Mouse (Mus musculus) R1 (cell line): Measurements from ENCODE around the gene Snx18.

Experiments used
- DNase-seq: peaks from one replicate; pipeline ENCODE4 v3.0.0-alpha.2; 2018; ENCODE audit warnings: low read depth, low spot score

Snx18 gene

DNA sequence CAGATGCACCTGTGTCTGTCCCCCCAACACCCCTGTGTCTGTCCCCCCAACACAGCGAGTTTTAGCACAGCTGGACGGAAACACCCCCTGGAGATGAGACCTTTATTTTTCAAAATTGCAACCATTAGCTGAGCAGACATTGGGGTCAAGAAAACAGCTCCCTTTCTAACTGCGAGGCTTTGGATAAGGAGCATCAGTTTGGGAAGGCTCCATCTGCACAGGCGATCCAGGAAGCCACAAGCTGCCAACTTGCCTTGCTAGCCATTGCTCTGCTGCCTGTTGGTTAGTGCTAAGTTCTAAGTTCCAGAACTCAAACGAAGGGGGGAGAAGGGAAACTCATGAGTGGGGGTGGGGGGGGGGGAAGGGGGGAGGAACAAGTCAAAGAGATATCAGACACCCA, 51.4 kb downstream of the Snx18 start:
- no peak for DNase-seq

- DNase-seq = no peak
These were observed 52.0 kb downstream of the Snx18 start for GRCm38 (mm10) chr13:113566411-113566810.

GRCm38 (mm10) chr13:113559646-113560045, 58.7 kb downstream of the Snx18 start:
- no peak for DNase-seq

DNA sequence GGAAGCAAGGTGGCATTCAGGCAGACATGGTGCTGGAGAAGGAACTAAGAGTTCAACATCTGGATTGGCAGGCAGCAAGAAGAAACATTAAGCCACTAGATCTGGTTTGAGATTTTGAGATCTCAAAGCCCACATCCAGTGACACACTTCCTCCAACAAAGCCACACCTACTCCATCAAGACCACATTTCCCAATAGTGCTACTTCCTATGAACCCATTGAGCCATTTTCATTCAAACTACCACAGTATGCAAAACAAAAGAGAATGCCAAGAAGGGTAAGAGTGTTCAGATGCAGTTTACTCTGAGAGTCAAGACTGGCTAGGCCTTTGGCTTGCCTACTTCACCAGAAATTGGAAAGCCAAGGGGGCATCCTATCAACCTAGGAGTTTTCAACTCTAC, 61.8 kb downstream of the Snx18 start:
- DNase-seq = peak; percentile 80

DNA sequence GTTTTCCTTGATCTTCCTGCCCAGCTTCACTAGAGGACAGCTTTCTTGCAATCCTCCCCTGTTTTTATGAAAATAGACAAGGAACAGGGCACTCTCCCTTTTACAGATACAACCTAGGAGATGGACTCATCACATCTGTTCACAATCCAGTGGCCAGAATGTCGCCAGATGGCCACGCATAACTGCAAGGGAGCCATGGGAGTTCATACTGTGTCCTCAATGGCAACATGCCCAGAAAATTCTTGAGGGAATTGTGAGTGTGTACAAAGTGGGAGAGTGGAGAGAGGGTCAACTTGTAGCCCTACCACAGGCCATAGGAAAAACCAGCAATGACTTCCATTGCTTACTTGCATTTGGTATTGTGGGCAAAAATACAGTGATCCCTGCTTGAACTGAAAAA, 63.1 kb downstream of the Snx18 start:
- no peak for DNase-seq

GRCm38 (mm10) chr13:113553603-113554230, 64.6 kb downstream of the Snx18 start:
- DNase-seq = peak; percentile 75

GRCm38 (mm10) chr13:113552341-113552740, 66.0 kb downstream of the Snx18 start:
- no peak for DNase-seq

DNA sequence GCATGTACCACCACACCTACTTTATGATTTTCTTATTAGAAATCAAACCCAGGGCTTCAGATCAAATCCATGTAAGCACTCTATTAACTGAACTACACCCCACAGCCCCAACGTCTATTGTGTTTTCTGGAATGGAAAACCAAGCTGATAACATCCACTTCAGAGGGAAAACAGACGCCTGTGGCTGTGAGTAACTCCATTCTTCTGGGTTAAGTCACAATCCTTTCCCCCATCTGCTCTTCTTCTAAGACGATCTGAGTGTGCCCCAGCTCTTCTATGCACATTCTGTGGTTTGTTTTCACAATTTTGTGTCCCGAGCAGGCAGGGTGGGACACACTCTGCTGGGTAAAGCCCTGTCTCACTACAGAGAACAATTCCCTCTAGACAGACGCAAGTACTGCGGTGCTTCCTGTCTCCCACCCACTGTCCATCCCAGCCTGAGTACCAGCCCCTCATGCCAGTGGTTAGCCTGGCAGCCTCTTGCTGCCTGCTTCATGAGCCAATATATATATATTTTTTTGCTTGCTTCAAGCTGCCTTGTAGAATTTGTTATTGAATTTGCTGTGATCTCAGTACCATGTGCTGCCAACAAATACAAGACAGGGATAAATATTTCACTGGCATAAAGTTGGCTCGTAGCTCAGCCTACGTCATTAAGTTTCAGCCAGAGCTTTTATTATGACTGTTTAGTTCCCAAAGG, 67.3 kb downstream of the Snx18 start:
- no peak for DNase-seq

- DNase-seq = no peak
These were observed 69.3 kb downstream of the Snx18 start for GRCm38 (mm10) chr13:113549021-113549420.

DNA sequence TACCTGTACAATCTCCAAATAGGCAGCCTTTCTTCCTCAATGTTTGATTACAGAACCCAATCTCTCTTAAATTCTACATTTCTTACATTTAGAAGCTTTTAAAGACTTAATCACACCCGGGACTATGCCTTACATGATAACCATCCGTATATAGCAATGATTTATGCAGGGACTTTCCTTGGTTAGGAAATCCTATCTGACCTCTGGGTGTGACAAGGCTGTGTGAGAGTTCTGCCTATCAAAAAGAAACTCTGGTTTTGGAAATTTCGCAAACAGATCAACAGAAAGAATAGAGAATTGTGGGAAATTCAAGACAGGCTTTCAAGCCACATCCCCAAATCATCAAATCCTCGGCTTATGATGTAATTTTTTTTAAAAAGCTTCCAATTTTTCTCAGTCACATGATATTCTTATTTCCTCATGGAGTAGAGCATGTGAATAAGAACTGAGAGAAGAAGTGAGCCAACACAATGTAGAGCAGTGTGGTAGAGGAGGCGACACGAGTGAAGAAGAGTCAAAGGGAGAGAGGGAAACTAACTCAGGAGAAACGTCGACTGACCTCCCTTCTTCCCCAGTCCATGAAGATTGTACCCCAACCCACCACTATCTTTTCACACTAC, 70.4 kb downstream of the Snx18 start:
- DNase-seq = no peak

DNA sequence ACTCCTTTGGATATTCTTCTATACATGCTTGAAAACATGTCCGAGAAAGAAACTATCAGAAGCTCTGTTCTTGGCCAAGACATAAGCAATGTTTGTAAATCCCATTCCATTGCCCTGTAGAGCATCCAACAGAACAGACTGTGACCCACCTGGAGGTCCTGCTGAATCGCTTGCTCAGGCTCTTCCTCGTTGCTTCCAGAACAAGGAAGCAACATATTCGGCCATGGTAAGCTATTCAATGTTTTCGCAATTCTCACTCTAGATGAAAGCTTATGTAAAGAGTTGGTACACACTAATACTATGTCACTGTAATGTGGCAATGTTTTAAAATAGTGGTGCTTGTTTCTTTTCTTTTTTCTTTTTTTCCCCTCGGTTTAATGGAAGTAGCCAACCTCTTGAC, 76.0 kb downstream of the Snx18 start:
- no peak for DNase-seq
